Comparison of ENCODE assay signal across 14 mouse cellular contexts in the genomic region with DNA sequence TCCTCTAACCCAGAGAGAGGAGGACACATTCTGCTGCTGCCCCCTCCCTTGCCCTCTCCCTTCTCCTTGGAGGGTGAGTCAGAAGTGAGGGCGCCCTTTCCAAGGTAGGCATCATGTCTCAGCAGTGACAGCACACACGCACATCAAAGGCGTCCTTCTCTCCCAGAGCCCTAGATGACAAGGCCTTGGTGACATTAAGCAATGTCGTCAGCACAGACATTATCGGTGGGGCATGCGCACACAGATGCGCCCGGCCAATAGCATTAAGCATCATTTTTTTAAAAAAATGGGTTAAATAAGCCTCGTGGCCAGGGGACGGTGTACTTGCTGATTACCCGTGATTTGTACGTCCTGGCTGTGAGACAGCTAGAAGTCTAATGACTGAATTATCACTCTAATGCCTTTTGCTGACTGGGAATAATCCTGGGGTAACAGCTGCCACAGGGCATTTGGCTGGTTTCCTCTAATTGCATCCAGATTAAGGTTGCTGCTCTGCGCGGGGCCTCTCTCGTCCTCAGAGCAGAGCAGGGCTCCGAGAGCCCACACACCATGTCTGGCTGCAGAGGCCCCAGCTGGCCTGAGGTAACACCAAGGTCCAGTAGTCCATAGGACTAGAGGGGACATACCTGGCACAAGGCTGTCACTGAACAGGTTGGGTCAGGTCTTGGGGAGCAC. TPM values are rescaled to one million over a fixed set of nuclear protein-coding genes. Genes with fewer than 3 reads are reported as not detected.
DNase-seq lines count a peak whose midpoint lies in the region; ATAC-seq lines count a peak whose summit lies in the region.
"Had no signal": no experiment of that assay in that cellular context is flagged by ENCODE, and none has a peak within 500 bp of the region (broad histone marks: within the 10 kb centered on the region; RNA-seq: fewer than 3 reads in every experiment).

No protein-coding gene starts in this region.

- no peak overlapping the region for H3K4me3 ChIP-seq in embryonic facial prominence, embryonic 14.5 days (ENCODE audit: low read depth, low read length)
- no peak overlapping the region for H3K4me3 ChIP-seq in neural tube, embryonic 15.5 days (replicated peaks)
- H3K4me3 ChIP-seq: erythroblast, embryonic 14.5 days; limb, embryonic 13.5 days; lung, embryonic 15.5 days; myocyte had no signal

- no peak overlapping the region for H3K4me2 ChIP-seq in embryonic facial prominence, embryonic 14.5 days (ENCODE audit: low read depth, low read length)
- H3K4me2 ChIP-seq in neural tube, embryonic 15.5 days = no peak overlapping the region
- H3K4me2 ChIP-seq: limb, embryonic 13.5 days; lung, embryonic 15.5 days had no signal

- no peak for ATAC-seq in embryonic facial prominence, embryonic 14.5 days (ENCODE audit: low read depth)
- ATAC-seq in neural tube, embryonic 15.5 days (ENCODE audit: low FRiP score) = no peak

- H3K9ac ChIP-seq in embryonic facial prominence, embryonic 14.5 days (ENCODE audit: low read depth, low read length) = no peak overlapping the region
- H3K9ac ChIP-seq in neural tube, embryonic 15.5 days (replicated peaks) = no peak overlapping the region
- H3K9ac ChIP-seq: limb, embryonic 13.5 days; lung, embryonic 15.5 days had no signal

- H3K9me3 ChIP-seq in embryonic facial prominence, embryonic 14.5 days (ENCODE audit: control insufficient read depth, low read length) = no peaks in the 10 kb centered on the region
- no peaks in the 10 kb centered on the region for H3K9me3 ChIP-seq in neural tube, embryonic 15.5 days (replicated peaks)
- H3K9me3 ChIP-seq: limb, embryonic 13.5 days; lung, embryonic 15.5 days had no signal

- H3K27me3 ChIP-seq in embryonic facial prominence, embryonic 14.5 days (replicated peaks; ENCODE audit: control insufficient read depth, insufficient read depth, low read length) = no peaks in the 10 kb centered on the region; the same call in 1 of the 2 replicates
- no peaks in the 10 kb centered on the region for H3K27me3 ChIP-seq in neural tube, embryonic 15.5 days (replicated peaks)
- H3K27me3 ChIP-seq: limb, embryonic 13.5 days; lung, embryonic 15.5 days had no signal

- H3K36me3 ChIP-seq in embryonic facial prominence, embryonic 14.5 days (ENCODE audit: control insufficient read depth, insufficient read depth, low read length) = peaks cover 25% of the 10 kb centered on the region
- peaks cover 22% of the 10 kb centered on the region for H3K36me3 ChIP-seq in neural tube, embryonic 15.5 days

- 0 out of 2 replicates have a peak overlapping the region, but pooled peaks have one; percentile 6 for H3K27ac ChIP-seq in embryonic facial prominence, embryonic 14.5 days (replicated peaks; ENCODE audit: low read depth, low read length)
- peak overlapping the region; percentile 67 for H3K27ac ChIP-seq in neural tube, embryonic 15.5 days (replicated peaks)
- H3K27ac ChIP-seq: limb, embryonic 13.5 days; lung, embryonic 15.5 days had no signal

- WGBS in embryonic facial prominence, embryonic 14.5 days = 37% methylated on average over 16 of the region's 16 CpGs
- 35% methylated on average over 16 of the region's 16 CpGs for WGBS in neural tube, embryonic 15.5 days

- DNase-seq in adrenal gland, adult (ENCODE audit: inconsistent age in 2 of 2, low spot score in 1 of 2) = peak; percentile 93 to 95
- no peak for DNase-seq in adrenal gland, adult 18-20 months (ENCODE audit: low spot score in 2 of 2)
- DNase-seq in embryonic facial prominence, embryonic 14.5 days (ENCODE audit: low spot score) = no peak
- peak; percentile 34 for DNase-seq in induced T-regulatory cell, adult 2 months (ENCODE audit: low read depth)
- no peak for DNase-seq in gastrocnemius, adult 8-10 months (ENCODE audit: low spot score in 2 of 2)
- no peak for DNase-seq in thymus, adult 18-20 months
- no peak for DNase-seq in urinary bladder, postnatal 4 days (ENCODE audit: low spot score in 2 of 2)
- DNase-seq: cerebellum, postnatal 36 days; heart, adult 11 months had no signal

- peaks cover 7% of the 10 kb centered on the region for H3K4me1 ChIP-seq in embryonic facial prominence, embryonic 14.5 days (ENCODE audit: control insufficient read depth, insufficient read depth, low read length)
- peaks cover 17% of the 10 kb centered on the region for H3K4me1 ChIP-seq in neural tube, embryonic 15.5 days

RNA-seq across cellular contexts. Expression of a gene that starts 58.9 kb away (rescaled TPM):
- total RNA-seq in adrenal gland, adult 18-20 months (2021) = 100 to 1,000 TPM; 115 to 163 TPM
- polyA plus RNA-seq in embryonic facial prominence, embryonic 14.5 days (2014; fragmentation: Nextera tagmentation; extraction: Ambion mirVana) = 11.0 and 13.5 TPM in 2 replicates
- 20.2 and 24.2 TPM in 2 replicates for polyA plus RNA-seq in neural tube, embryonic 15.5 days (2015; fragmentation: Nextera tagmentation; extraction: Ambion mirVana)
- total RNA-seq in gastrocnemius, adult 8-10 months (2022) = 1 to 10 TPM; 2.1 to 3.0 (median 2.2) TPM

Comparison
In these comparisons a context has a peak if more than half of its experiments do, and no peak if none do; other contexts are left out.
1. DNase-seq: peak in adrenal gland, adult (2 of 2) and induced T-regulatory cell, adult 2 months (single experiment); none in adrenal gland, adult 18-20 months (0 of 2), embryonic facial prominence, embryonic 14.5 days (single experiment), gastrocnemius, adult 8-10 months (0 of 2), thymus, adult 18-20 months (0 of 2) and urinary bladder, postnatal 4 days (0 of 2).
2. RNA of a gene that starts 58.9 kb away (total RNA-seq): 115 to 163 TPM in adrenal gland, adult 18-20 months; 2.1 to 3.0 TPM in gastrocnemius, adult 8-10 months; every median in the first group is over 10 times any median in the second.